ENCODE assay signal across 24 mouse cellular contexts in the genomic region with DNA sequence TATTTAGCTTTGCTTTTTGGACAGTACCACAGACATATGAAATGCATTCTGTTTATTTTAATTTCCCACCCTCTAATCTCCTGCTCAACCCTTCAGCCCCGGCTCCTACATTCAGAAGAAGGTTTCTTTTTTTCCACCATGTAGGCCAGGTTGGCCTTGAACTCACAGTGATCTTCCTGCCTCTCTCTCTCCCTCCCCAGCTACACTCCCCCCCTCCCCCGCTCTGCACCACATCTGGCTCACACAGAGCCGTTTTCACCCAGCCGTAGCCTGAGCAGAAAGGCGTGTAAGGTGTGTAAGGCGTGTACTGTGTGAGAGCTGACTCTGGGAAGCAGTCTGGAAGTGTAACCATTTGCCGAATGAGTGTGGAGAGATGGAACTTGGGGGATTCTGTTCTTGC. TPM values are rescaled to one million over a fixed set of nuclear protein-coding genes. Genes with fewer than 3 reads are reported as not detected.
DNase-seq lines count a peak whose midpoint lies in the region; ATAC-seq and TF ChIP-seq lines count a peak whose summit lies in the region.
"Had no signal": no experiment of that assay in that cellular context is flagged by ENCODE, and none has a peak within 500 bp of the region (broad histone marks: within the 10 kb centered on the region; RNA-seq: fewer than 3 reads in every experiment).

No protein-coding gene starts in this region.

- no peaks in the 10 kb centered on the region for H3K9me3 ChIP-seq in kidney, embryonic 15.5 days (replicated peaks)
- H3K9me3 ChIP-seq in kidney, embryonic 16.5 days (ENCODE audit: low read length), result peaks cover 6% of the 10 kb centered on the region; the same call in 1 of the 2 replicates
- H3K9me3 ChIP-seq: embryonic facial prominence, embryonic 15.5 days; forebrain, embryonic 12.5 days had no signal

- H3K4me3 ChIP-seq in gastrocnemius, adult 2 months, result no peak overlapping the region
- no peak overlapping the region for H3K4me3 ChIP-seq in kidney, embryonic 15.5 days (replicated peaks)
- H3K4me3 ChIP-seq in kidney, embryonic 16.5 days (ENCODE audit: low read length), result no peak overlapping the region
- H3K4me3 ChIP-seq: embryonic facial prominence, embryonic 13.5 days; embryonic facial prominence, embryonic 15.5 days; erythroblast, embryonic 14.5 days; forebrain, embryonic 10.5 days; forebrain, embryonic 12.5 days had no signal

- peaks cover 91% of the 10 kb centered on the region for H3K36me3 ChIP-seq in kidney, embryonic 15.5 days
- H3K36me3 ChIP-seq in kidney, embryonic 16.5 days (ENCODE audit: insufficient read depth, low read length), result peaks cover 64% of the 10 kb centered on the region

- intact Hi-C loops in gastrocnemius, adult 2 months (cut with DNase I), result loop anchor here (5.0 kb wide), 1 partner anchor 37 kb away; no protein-coding TSS in a partner anchor

- peak overlapping the region; percentile 91 for H3K27ac ChIP-seq in gastrocnemius, adult 2 months
- 0 out of 2 replicates have a peak overlapping the region, but pooled peaks have one; percentile 7 for H3K27ac ChIP-seq in kidney, embryonic 15.5 days
- H3K27ac ChIP-seq in kidney, embryonic 16.5 days (ENCODE audit: low read length), result no peak overlapping the region
- H3K27ac ChIP-seq: embryonic facial prominence, embryonic 13.5 days; embryonic facial prominence, embryonic 15.5 days; forebrain, embryonic 10.5 days; forebrain, embryonic 12.5 days had no signal

- no peak overlapping the region for H3K4me2 ChIP-seq in kidney, embryonic 15.5 days
- H3K4me2 ChIP-seq in kidney, embryonic 16.5 days (replicated peaks; ENCODE audit: low read depth, low read length), result no peak overlapping the region
- H3K4me2 ChIP-seq: embryonic facial prominence, embryonic 13.5 days; embryonic facial prominence, embryonic 15.5 days; forebrain, embryonic 12.5 days had no signal

- H3K4me1 ChIP-seq in kidney, embryonic 15.5 days, result 0 out of 2 replicates have a peak, but pooled peaks cover 12% of the 10 kb centered on the region
- no peaks in the 10 kb centered on the region for H3K4me1 ChIP-seq in kidney, embryonic 16.5 days (ENCODE audit: insufficient read depth, low read length)
- H3K4me1 ChIP-seq: embryonic facial prominence, embryonic 13.5 days; forebrain, embryonic 10.5 days; forebrain, embryonic 12.5 days had no signal

- no peak overlapping the region for H3K9ac ChIP-seq in kidney, embryonic 15.5 days
- no peak overlapping the region for H3K9ac ChIP-seq in kidney, embryonic 16.5 days (replicated peaks; ENCODE audit: low read length)
- H3K9ac ChIP-seq: embryonic facial prominence, embryonic 13.5 days; embryonic facial prominence, embryonic 15.5 days; forebrain, embryonic 12.5 days had no signal

- H3K27me3 ChIP-seq in kidney, embryonic 15.5 days, result no peaks in the 10 kb centered on the region
- H3K27me3 ChIP-seq in kidney, embryonic 16.5 days (ENCODE audit: insufficient read depth, low read length), result no peaks in the 10 kb centered on the region
- H3K27me3 ChIP-seq: embryonic facial prominence, embryonic 13.5 days; embryonic facial prominence, embryonic 15.5 days; forebrain, embryonic 12.5 days had no signal

- DNase-seq in adrenal gland, postnatal 14 days, result peak; percentile 73
- DNase-seq in adrenal gland, adult 18-20 months (ENCODE audit: low spot score in 2 of 2), result no peak
- no peak for DNase-seq in gastrocnemius, adult 2 months
- DNase-seq in gastrocnemius, postnatal 25 days, result no peak
- DNase-seq: adrenal gland, postnatal 25 days; cerebellum, adult 11 months; cerebellum, adult 18-20 months; cerebellum, adult 8-10 months; cerebellum, adult 9-11 months; cerebellum, postnatal 14 days; cerebellum, postnatal 36 days; embryo, embryonic 11 days had no signal

- WGBS in kidney, embryonic 15.5 days, result 61% methylated on average over 7 of the region's 7 CpGs
- 65% methylated on average over 7 of the region's 7 CpGs for WGBS in kidney, embryonic 16.5 days

- TF ChIP-seq CTCF in gastrocnemius, adult 2 months (IDR thresholded peaks at IDR 0.05), result no peak

- no peak for ATAC-seq in kidney, embryonic 15.5 days (replicated peaks; ENCODE audit: low FRiP score)
- no peak for ATAC-seq in kidney, embryonic 16.5 days (ENCODE audit: low FRiP score, low TSS enrichment)
- ATAC-seq: forebrain, embryonic 14.5 days; forebrain, embryonic 16.5 days had no signal

RNA-seq across cellular contexts. Expression of a gene that starts 11.5 kb away (rescaled TPM):
- 110 and 127 TPM in 2 replicates for total RNA-seq in adrenal gland, postnatal 14 days (2021)
- 100 to 1,000 TPM; 137 to 150 TPM for total RNA-seq in adrenal gland, adult 18-20 months (2021)
- total RNA-seq in gastrocnemius, adult 2 months (2021), result 10 to 100 TPM; 61.0 to 87.7 TPM
- 10 to 100 TPM; 65.8 to 66.9 TPM for total RNA-seq in gastrocnemius, postnatal 25 days (2021)
- 303 and 317 TPM in 2 replicates for polyA plus RNA-seq in kidney, embryonic 15.5 days (2015; fragmentation: Nextera tagmentation; extraction: Ambion mirVana)
- polyA plus RNA-seq in kidney, embryonic 16.5 days (2015; fragmentation: Nextera tagmentation; extraction: Ambion mirVana), result 264 and 294 TPM in 2 replicates

RNA-seq across cellular contexts. Expression of a gene that starts 11.7 kb away (rescaled TPM):
- total RNA-seq in adrenal gland, postnatal 14 days (2021), result 4.4 and 4.7 TPM in 2 replicates
- total RNA-seq in adrenal gland, adult 18-20 months (2021), result 1 to 10 TPM; 7.2 to 8.2 TPM
- 1 to 10 TPM; 1.1 to 1.2 TPM for total RNA-seq in gastrocnemius, adult 2 months (2021)
- total RNA-seq in gastrocnemius, postnatal 25 days (2021), result 1 to 10 TPM in 1 of 2 experiments, under 1 TPM in 1; 0.56 to 1.6 TPM
- 7.7 and 10.5 TPM in 2 replicates for polyA plus RNA-seq in kidney, embryonic 15.5 days (2015; fragmentation: Nextera tagmentation; extraction: Ambion mirVana)
- 10.1 and 11.9 TPM in 2 replicates for polyA plus RNA-seq in kidney, embryonic 16.5 days (2015; fragmentation: Nextera tagmentation; extraction: Ambion mirVana)
- polyA plus RNA-seq: erythroblast, embryonic 14.5 days had no signal

RNA-seq across cellular contexts. Expression of a gene that starts 20.6 kb away (rescaled TPM):
- 34.3 and 41.0 TPM in 2 replicates for total RNA-seq in adrenal gland, postnatal 14 days (2021)
- 10 to 100 TPM; 39.0 to 45.5 TPM for total RNA-seq in adrenal gland, adult 18-20 months (2021)
- total RNA-seq in gastrocnemius, adult 2 months (2021), result 10 to 100 TPM; 11.2 to 14.5 TPM
- 10 to 100 TPM; 14.0 to 15.0 TPM for total RNA-seq in gastrocnemius, postnatal 25 days (2021)
- 8.6 and 11.0 TPM in 2 replicates for polyA plus RNA-seq in kidney, embryonic 15.5 days (2015; fragmentation: Nextera tagmentation; extraction: Ambion mirVana)
- 8.5 and 8.9 TPM in 2 replicates for polyA plus RNA-seq in kidney, embryonic 16.5 days (2015; fragmentation: Nextera tagmentation; extraction: Ambion mirVana)

RNA-seq across cellular contexts. Expression of a gene that starts 35.7 kb away (rescaled TPM):
- 2.3 and 3.3 TPM in 2 replicates for total RNA-seq in adrenal gland, postnatal 14 days (2021)
- total RNA-seq in adrenal gland, adult 18-20 months (2021), result 1 to 10 TPM in 1 of 2 experiments, under 1 TPM in 1; 0.76 to 2.4 TPM
- under 1 TPM; 0.71 to 0.81 TPM for total RNA-seq in gastrocnemius, adult 2 months (2021)
- total RNA-seq in gastrocnemius, postnatal 25 days (2021), result 1 to 10 TPM; 1.3 to 1.8 TPM
- polyA plus RNA-seq in kidney, embryonic 15.5 days (2015; fragmentation: Nextera tagmentation; extraction: Ambion mirVana), result 0.40 and 0.96 TPM in 2 replicates
- polyA plus RNA-seq in kidney, embryonic 16.5 days (2015; fragmentation: Nextera tagmentation; extraction: Ambion mirVana), result 0.51 and 0.56 TPM in 2 replicates
- total RNA-seq: common myeloid progenitor, adult 5-6 weeks; MEL had no signal
- polyA plus RNA-seq: C2C12; erythroblast, embryonic 14.5 days had no signal

RNA-seq across cellular contexts. Expression of a gene that starts 54.3 kb away (rescaled TPM):
- 171 and 177 TPM in 2 replicates for total RNA-seq in adrenal gland, postnatal 14 days (2021)
- total RNA-seq in adrenal gland, adult 18-20 months (2021), result 100 to 1,000 TPM; 136 to 139 TPM
- 10 to 100 TPM; 53.6 to 54.0 TPM for total RNA-seq in gastrocnemius, adult 2 months (2021)
- total RNA-seq in gastrocnemius, postnatal 25 days (2021), result 10 to 100 TPM; 46.3 to 53.2 TPM
- 243 and 247 TPM in 2 replicates for polyA plus RNA-seq in kidney, embryonic 15.5 days (2015; fragmentation: Nextera tagmentation; extraction: Ambion mirVana)
- polyA plus RNA-seq in kidney, embryonic 16.5 days (2015; fragmentation: Nextera tagmentation; extraction: Ambion mirVana), result 254 and 260 TPM in 2 replicates
